Mouse (Mus musculus): Measurements from ENCODE around the gene Myh13.
A peak's percentile ranks its signal among the peaks of the same experiment; 100 is the strongest.

Myh13 gene

DNA sequence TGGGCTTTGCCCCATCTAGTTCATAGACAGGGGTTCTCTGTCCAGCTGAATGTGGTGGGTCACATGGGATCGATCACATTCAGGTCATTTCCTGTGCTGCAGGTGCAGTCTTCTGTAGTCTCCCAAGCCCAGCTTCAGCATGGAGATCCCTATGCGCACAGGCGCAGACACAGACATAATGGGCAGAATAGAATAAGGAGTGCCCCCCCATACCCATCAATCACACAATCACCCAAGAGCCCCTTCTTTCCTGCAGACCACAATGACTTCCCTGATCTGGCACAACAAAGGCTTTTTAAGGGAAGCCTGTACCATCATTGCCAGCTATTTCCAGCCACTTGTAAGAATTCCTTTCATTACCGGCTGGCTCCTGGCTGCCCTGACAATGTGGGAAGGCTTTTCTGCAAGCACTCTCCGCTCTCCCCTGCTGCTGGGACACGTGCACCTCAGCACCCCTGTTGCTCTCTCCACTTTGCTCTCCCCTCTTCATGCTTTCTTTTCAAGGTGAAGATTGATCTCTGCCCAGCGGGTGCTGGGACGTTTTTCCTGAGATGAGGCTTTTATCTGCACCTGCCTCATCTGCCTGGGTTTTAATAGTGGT is 65.5 kb downstream of the Myh13 start:
- DNase-seq (ENCODE audit: low read depth, low spot score) = peak; percentile 24

DNA sequence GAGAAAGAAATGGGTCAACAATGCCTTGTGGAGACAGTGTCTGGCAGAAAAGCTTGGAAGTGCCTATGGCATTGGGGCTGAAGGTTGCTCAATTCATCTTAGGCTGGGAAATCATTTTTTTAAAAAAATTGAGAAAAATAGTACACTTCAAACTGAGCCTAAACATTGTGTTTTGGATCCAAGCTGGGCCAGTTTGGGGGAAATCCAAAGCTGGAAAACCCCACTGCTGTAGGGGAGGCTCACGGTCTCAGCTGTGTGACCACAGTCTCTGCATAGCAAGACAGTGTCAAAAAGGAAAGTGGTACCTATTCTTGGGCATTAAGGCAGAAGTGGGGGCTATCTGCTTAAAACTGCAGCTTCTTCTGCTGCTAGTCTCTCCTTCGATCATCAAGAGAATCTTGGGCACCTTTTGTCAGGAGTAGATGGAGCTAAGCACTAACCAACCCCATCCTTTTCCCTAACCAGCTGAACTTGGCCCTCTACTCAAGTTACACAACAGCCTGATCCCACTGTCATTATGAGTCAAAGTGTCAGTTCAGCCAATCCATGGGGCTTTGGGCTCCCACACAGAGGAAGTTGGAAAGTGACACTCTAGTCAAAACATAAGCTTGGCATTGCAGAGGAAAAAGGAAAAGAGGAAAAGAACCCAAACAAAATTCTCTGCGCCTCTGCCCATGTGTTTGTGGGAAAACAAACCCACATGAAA is 69.4 kb downstream of the Myh13 start:
- DNase-seq (ENCODE audit: low read depth, low spot score) = no peak

DNA sequence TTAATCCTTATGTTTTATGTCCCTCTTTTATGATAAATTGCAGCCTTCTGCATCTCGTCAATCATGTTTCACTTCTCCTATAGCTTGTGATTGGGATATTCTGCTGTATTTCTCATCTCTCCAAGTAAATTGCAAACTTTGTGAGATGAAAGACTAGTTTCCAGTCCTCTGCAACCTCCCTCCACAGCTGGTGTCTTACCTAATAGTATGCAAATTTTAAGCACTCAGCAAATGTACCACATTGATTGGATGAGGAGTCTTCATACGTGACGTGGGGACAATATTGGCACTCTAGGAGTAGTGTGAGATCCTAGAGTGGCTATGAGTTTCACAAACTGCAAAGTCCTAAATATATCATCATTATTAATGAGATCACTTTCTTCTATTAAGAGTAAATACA is 70.9 kb downstream of the Myh13 start:
- no peak for DNase-seq (ENCODE audit: low read depth, low spot score)

DNA sequence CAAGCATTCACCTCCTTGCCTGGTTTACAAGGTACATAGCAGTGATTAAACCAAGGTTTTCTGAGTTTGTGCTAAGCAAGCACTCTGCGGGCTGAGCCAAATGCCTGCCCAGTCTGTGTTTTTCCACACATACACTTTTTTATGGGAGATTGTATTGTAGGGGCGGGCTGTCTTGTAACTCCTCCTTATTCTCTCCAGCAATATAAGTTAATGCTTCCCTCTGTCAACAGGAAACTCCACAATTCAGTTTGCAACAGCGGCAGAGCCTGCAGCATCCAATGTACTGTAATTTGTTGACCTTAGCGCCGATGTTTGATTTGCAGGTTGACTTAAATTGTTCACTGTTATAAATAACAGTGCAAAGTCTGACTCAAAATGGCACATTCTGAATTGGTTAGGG is 79.5 kb downstream of the Myh13 start:
- DNase-seq (ENCODE audit: low read depth, low spot score) = no peak

DNA sequence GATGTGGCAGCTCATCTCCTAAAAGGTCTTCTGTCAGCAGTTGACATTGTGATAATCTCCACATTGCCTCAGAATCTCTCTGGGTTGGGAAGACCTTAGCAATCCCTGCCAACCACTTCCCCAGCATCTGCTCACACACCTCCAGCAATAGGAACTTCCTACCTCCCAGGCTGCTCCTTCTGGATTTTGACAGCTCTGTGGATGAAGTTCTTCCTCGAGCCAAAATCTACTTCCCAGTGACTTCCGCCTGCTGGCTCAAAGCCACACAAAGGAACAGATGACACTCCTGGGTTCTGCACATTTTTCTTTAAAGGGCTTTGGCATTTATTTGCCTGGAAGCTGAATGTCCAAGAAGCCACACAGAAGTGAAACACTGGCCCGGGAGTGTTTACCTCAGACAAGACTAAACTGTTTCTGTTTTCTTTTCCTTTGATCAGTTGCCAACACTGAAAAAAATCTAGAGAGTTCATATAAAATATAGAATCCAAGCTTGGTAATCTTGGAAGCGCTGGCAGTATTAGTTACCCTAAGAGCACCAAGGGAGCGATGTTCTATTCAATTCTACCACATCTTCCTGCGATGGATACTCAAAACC is 93.0 kb downstream of the Myh13 start:
- no peak for DNase-seq (ENCODE audit: low read depth, low spot score)

Measured in ES-CJ7 (cell line).